In genomic region chr3:89231345-89231744, GRCm38 (mm10) we compare ENCODE assay signal across 23 mouse cellular contexts. TPM values are rescaled to one million over a fixed set of nuclear protein-coding genes. Genes with fewer than 3 reads are reported as not detected.
DNase-seq lines count a peak whose midpoint lies in the region; ATAC-seq and TF ChIP-seq lines count a peak whose summit lies in the region.
"Had no signal": no experiment of that assay in that cellular context is flagged by ENCODE, and none has a peak within 500 bp of the region (broad histone marks: within the 10 kb centered on the region; RNA-seq: fewer than 3 reads in every experiment).

No protein-coding gene starts in this region.

- 64% methylated on average over 7 of the region's 7 CpGs for WGBS in kidney, embryonic 15.5 days
- 28% methylated on average over 7 of the region's 7 CpGs for WGBS in lung, postnatal 0 days

- ATAC-seq in kidney, embryonic 15.5 days (replicated peaks; ENCODE audit: low FRiP score): no peak
- ATAC-seq in lung, postnatal 0 days: no peak
- ATAC-seq in inflammation-experienced regulatory T-cells, adult 6 months: peak; percentile 64
- ATAC-seq: forebrain, embryonic 15.5 days; hindbrain, embryonic 16.5 days; midbrain, embryonic 15.5 days; Patski had no signal

- no peaks in the 10 kb centered on the region for H3K9me3 ChIP-seq in kidney, embryonic 15.5 days (replicated peaks)
- H3K9me3 ChIP-seq in lung, postnatal 0 days (ENCODE audit: low read length): no peaks in the 10 kb centered on the region
- H3K9me3 ChIP-seq: embryonic facial prominence, embryonic 13.5 days; forebrain, embryonic 15.5 days; heart, embryonic 15.5 days; midbrain, embryonic 15.5 days had no signal

- no peak overlapping the region for H3K9ac ChIP-seq in kidney, embryonic 15.5 days
- H3K9ac ChIP-seq in lung, postnatal 0 days (replicated peaks; ENCODE audit: low read depth): no peak overlapping the region
- H3K9ac ChIP-seq: embryonic facial prominence, embryonic 13.5 days; forebrain, embryonic 15.5 days; heart, embryonic 15.5 days; liver, embryonic 14.5 days; midbrain, embryonic 15.5 days had no signal

- H3K4me3 ChIP-seq in kidney, embryonic 15.5 days (replicated peaks): no peak overlapping the region
- peak overlapping the region; percentile 36 for H3K4me3 ChIP-seq in lung, postnatal 0 days (ENCODE audit: low read depth, low read length)
- H3K4me3 ChIP-seq in layer of hippocampus, adult 2 months: no peak overlapping the region
- H3K4me3 ChIP-seq: embryonic facial prominence, embryonic 13.5 days; forebrain, embryonic 15.5 days; heart, embryonic 15.5 days; midbrain, embryonic 15.5 days; myocyte had no signal

- no peak for TF ChIP-seq EP300 in lung, postnatal 0 days (IDR thresholded peaks at IDR 0.05)

- no peak for TF ChIP-seq CTCF in lung, postnatal 0 days (IDR thresholded peaks at IDR 0.05)
- TF ChIP-seq CTCF in layer of hippocampus, adult 2 months (conservative IDR thresholded peaks at IDR 0.05): no peak

- H3K4me2 ChIP-seq in kidney, embryonic 15.5 days: 0 out of 2 replicates have a peak overlapping the region, but pooled peaks have one; percentile 25
- H3K4me2 ChIP-seq in lung, postnatal 0 days (replicated peaks; ENCODE audit: low read depth, low read length): peak overlapping the region; percentile 69
- H3K4me2 ChIP-seq: embryonic facial prominence, embryonic 13.5 days; forebrain, embryonic 15.5 days; heart, embryonic 15.5 days; midbrain, embryonic 15.5 days had no signal

- no peak overlapping the region for H3K27ac ChIP-seq in kidney, embryonic 15.5 days
- H3K27ac ChIP-seq in lung, postnatal 0 days (ENCODE audit: low read length): peak overlapping the region; percentile 88; the same call in 1 of the 2 replicates
- no peak overlapping the region for H3K27ac ChIP-seq in layer of hippocampus, adult 2 months
- H3K27ac ChIP-seq: embryonic facial prominence, embryonic 13.5 days; forebrain, embryonic 15.5 days; heart, embryonic 15.5 days; liver, embryonic 14.5 days; midbrain, embryonic 15.5 days had no signal

- H3K36me3 ChIP-seq in kidney, embryonic 15.5 days: 0 out of 2 replicates have a peak, but pooled peaks cover 7% of the 10 kb centered on the region
- no peaks in the 10 kb centered on the region for H3K36me3 ChIP-seq in lung, postnatal 0 days (ENCODE audit: insufficient read depth, low read length)
- H3K36me3 ChIP-seq: heart, embryonic 15.5 days had no signal

- DNase-seq in kidney, adult 8-10 months: no peak
- DNase-seq in lung, postnatal 0 days (ENCODE audit: low spot score): peak; percentile 5
- no peak for DNase-seq in lung, postnatal 25 days (ENCODE audit: low spot score)
- DNase-seq in layer of hippocampus, adult 2 months (ENCODE audit: low spot score in 2 of 2): no peak
- no peak for DNase-seq in right cerebral cortex, adult 2 months (ENCODE audit: low spot score in 2 of 2)
- DNase-seq in cerebellum, postnatal 14 days: no peak
- DNase-seq: adrenal gland, postnatal 10 days; gastrocnemius, postnatal 14 days; kidney, adult 11 months; thymus, adult 18-20 months; thymus, postnatal 4 days had no signal

- peaks cover 4% of the 10 kb centered on the region; the same call in 1 of the 2 replicates for H3K27me3 ChIP-seq in kidney, embryonic 15.5 days
- H3K27me3 ChIP-seq in lung, postnatal 0 days (replicated peaks; ENCODE audit: insufficient read depth, low read length): no peaks in the 10 kb centered on the region
- H3K27me3 ChIP-seq: forebrain, embryonic 15.5 days; midbrain, embryonic 15.5 days; Patski had no signal

- H3K4me1 ChIP-seq in kidney, embryonic 15.5 days: peaks cover 52% of the 10 kb centered on the region
- peaks cover 14% of the 10 kb centered on the region for H3K4me1 ChIP-seq in lung, postnatal 0 days (ENCODE audit: insufficient read depth, low read depth, low read length)

RNA-seq across cellular contexts. Expression of gene Muc1, which starts 2.5 kb away (rescaled TPM):
- 12.0 and 12.3 TPM in 2 replicates for polyA plus RNA-seq in kidney, embryonic 15.5 days (2015; fragmentation: Nextera tagmentation; extraction: Ambion mirVana)
- 300 and 307 TPM in 2 replicates for polyA plus RNA-seq in lung, postnatal 0 days (2015; fragmentation: Nextera tagmentation; extraction: Ambion mirVana)
- polyA plus RNA-seq in inflammation-experienced regulatory T-cells, adult 6 months (2017; shearing (Covaris generic)): 1 to 10 TPM; 1.6 to 2.5 (median 1.8) TPM
- total RNA-seq in layer of hippocampus, adult 2 months (2021): 1 to 10 TPM in 1 of 2 experiments, under 1 TPM in 1; 0.31 to 1.3 TPM
- total RNA-seq: megakaryocyte progenitor cell, adult 5-6 weeks had no signal

RNA-seq across cellular contexts. Expression of gene Mtx1, which starts 4.5 kb away (rescaled TPM):
- polyA plus RNA-seq in kidney, embryonic 15.5 days (2015; fragmentation: Nextera tagmentation; extraction: Ambion mirVana): 211 and 219 TPM in 2 replicates
- polyA plus RNA-seq in lung, postnatal 0 days (2015; fragmentation: Nextera tagmentation; extraction: Ambion mirVana): 99.3 and 116 TPM in 2 replicates
- 100 to 1,000 TPM in 1 of 3 experiments, 10 to 100 TPM in 2; 77.7 to 112 (median 94.3) TPM for polyA plus RNA-seq in inflammation-experienced regulatory T-cells, adult 6 months (2017; shearing (Covaris generic))
- total RNA-seq in layer of hippocampus, adult 2 months (2021): 100 to 1,000 TPM; 100 to 102 TPM

RNA-seq across cellular contexts. Expression of gene Krtcap2, which starts 14.4 kb away (rescaled TPM):
- polyA plus RNA-seq in kidney, embryonic 15.5 days (2015; fragmentation: Nextera tagmentation; extraction: Ambion mirVana): 309 and 321 TPM in 2 replicates
- 282 and 309 TPM in 2 replicates for polyA plus RNA-seq in lung, postnatal 0 days (2015; fragmentation: Nextera tagmentation; extraction: Ambion mirVana)
- 100 to 1,000 TPM; 271 to 458 (median 303) TPM for polyA plus RNA-seq in inflammation-experienced regulatory T-cells, adult 6 months (2017; shearing (Covaris generic))
- total RNA-seq in layer of hippocampus, adult 2 months (2021): 10 to 100 TPM; 75.8 to 80.5 TPM

RNA-seq across cellular contexts. Expression of gene Trim46, which starts 14.8 kb away (rescaled TPM):
- polyA plus RNA-seq in kidney, embryonic 15.5 days (2015; fragmentation: Nextera tagmentation; extraction: Ambion mirVana): 3.4 and 5.2 TPM in 2 replicates
- polyA plus RNA-seq in lung, postnatal 0 days (2015; fragmentation: Nextera tagmentation; extraction: Ambion mirVana): 1.8 and 2.1 TPM in 2 replicates
- 1 to 10 TPM; 2.6 to 5.5 (median 3.4) TPM for polyA plus RNA-seq in inflammation-experienced regulatory T-cells, adult 6 months (2017; shearing (Covaris generic))
- 10 to 100 TPM; 89.1 to 92.8 TPM for total RNA-seq in layer of hippocampus, adult 2 months (2021)

RNA-seq across cellular contexts. Expression of gene Thbs3, which starts 16.4 kb away (rescaled TPM):
- polyA plus RNA-seq in kidney, embryonic 15.5 days (2015; fragmentation: Nextera tagmentation; extraction: Ambion mirVana): 14.9 and 20.5 TPM in 2 replicates
- 77.3 and 77.7 TPM in 2 replicates for polyA plus RNA-seq in lung, postnatal 0 days (2015; fragmentation: Nextera tagmentation; extraction: Ambion mirVana)
- 1 to 10 TPM in 2 of 3 experiments, under 1 TPM in 1; 0.48 to 3.3 (median 2.7) TPM for polyA plus RNA-seq in inflammation-experienced regulatory T-cells, adult 6 months (2017; shearing (Covaris generic))
- 10 to 100 TPM; 42.6 to 43.8 TPM for total RNA-seq in layer of hippocampus, adult 2 months (2021)
- total RNA-seq: hematopoietic stem cell, adult 5-6 weeks had no signal

Comparison
In these comparisons a context has a peak if more than half of its experiments do, and no peak if none do; other contexts are left out.
1. RNA of gene Muc1, which starts 2.5 kb away (polyA plus RNA-seq): 300 to 307 TPM in lung, postnatal 0 days; 12.0 to 12.3 TPM in kidney, embryonic 15.5 days and 1.6 to 2.5 TPM in inflammation-experienced regulatory T-cells, adult 6 months; every median in the first group is over 10 times any median in the second.